Mouse (Mus musculus): ENCODE results near the gene Klhdc8a. TPM values are rescaled to one million over a fixed set of nuclear protein-coding genes. Genes with fewer than 3 reads are reported as not detected.
"Not testable (repeated sequence)": the region's sequence is repeated elsewhere in the genome, so short reads cannot be mapped to it uniquely, and the experiment has no call there.

The Klhdc8a gene
- polyA plus RNA-seq, 1 experiment from 2014 or later, result 0.06 TPM

- no peak overlapping the region for H3K9ac ChIP-seq
- H3K4me3 ChIP-seq, result no peak overlapping the region
- H3K27ac ChIP-seq, result no peak overlapping the region
- no peak for ATAC-seq
- H3K27me3 ChIP-seq (replicated peaks), result no peaks in the 10 kb centered on the region
- H3K9me3 ChIP-seq (replicated peaks), result no peaks in the 10 kb centered on the region
- no peak overlapping the region for H3K4me2 ChIP-seq
- WGBS (ENCODE audit: insufficient replicate concordance), result 37% methylated on average over 6 of the region's 6 CpGs
- H3K4me1 ChIP-seq, result peaks cover 59% of the 10 kb centered on the region
- H3K36me3 ChIP-seq, result no peaks in the 10 kb centered on the region
Observed at GRCm38 (mm10) chr1:132336921-132337320, 38.5 kb downstream of the Klhdc8a start.

DNA sequence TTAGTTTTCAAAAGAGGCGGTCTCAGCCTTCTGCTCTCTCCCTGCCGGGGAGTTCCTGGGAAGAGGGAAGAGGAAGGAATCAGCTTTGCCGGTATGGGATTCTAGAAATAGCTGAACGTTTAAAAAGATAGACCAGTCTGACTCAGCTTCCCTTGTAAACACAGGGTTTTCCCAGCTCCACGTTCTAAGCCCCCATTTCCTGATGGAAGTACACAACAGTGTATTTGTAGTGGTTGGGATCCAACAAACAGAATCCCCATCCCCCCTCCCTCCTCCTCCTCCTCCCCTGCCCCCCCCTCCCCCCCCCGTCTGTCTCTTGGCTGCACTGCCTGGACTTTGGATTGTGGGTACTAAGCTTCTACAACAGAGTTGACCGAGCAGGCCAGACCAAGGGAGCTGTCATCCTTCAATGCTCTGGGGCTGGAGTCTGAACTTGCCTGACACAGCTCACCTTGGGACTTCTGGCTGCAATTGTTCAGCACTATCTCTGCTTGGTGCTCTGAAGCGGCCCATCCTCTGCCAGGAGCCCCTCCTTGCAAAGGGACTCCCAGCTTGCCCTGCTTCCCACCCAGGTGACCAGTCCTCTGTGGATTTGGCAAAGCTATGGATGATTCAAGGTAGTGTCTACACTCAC, 39.7 kb downstream of the Klhdc8a start:
- no peak for ATAC-seq
- no peaks in the 10 kb centered on the region for H3K9me3 ChIP-seq (replicated peaks)

GRCm38 (mm10) chr1:132341731-132342501, 43.5 kb downstream of the Klhdc8a start:
- Histone ChIP-seq H3K27me3 (replicated peaks) (0 out of 2 replicates have a peak, but pooled peaks cover 5% of the 10 kb centered on the region), H3K9ac (no peak overlapping the region), H3K4me3 (no peak overlapping the region), H3K9me3 (replicated peaks) (no peaks in the 10 kb centered on the region), H3K4me2 (no peak overlapping the region), H3K4me1 (peaks cover 37% of the 10 kb centered on the region), H3K27ac (peak overlapping the region; percentile 37; the same call in 1 of the 2 replicates), H3K36me3 (no peaks in the 10 kb centered on the region)
- 9% methylated on average over 5 of the region's 5 CpGs for WGBS (ENCODE audit: insufficient replicate concordance)
- peak; percentile 53 for ATAC-seq

More for the DNA sequence above, 39.7 kb downstream of the Klhdc8a start:
- no peaks in the 10 kb centered on the region for H3K36me3 ChIP-seq
- H3K4me1 ChIP-seq, result peaks cover 67% of the 10 kb centered on the region
- no peak overlapping the region for H3K4me2 ChIP-seq
- H3K9ac ChIP-seq, result no peak overlapping the region
- H3K4me3 ChIP-seq, result no peak overlapping the region
- no peaks in the 10 kb centered on the region for H3K27me3 ChIP-seq (replicated peaks)
- no peak overlapping the region for H3K27ac ChIP-seq
- 24% methylated on average over 8 of the region's 8 CpGs for WGBS (ENCODE audit: insufficient replicate concordance)

DNA sequence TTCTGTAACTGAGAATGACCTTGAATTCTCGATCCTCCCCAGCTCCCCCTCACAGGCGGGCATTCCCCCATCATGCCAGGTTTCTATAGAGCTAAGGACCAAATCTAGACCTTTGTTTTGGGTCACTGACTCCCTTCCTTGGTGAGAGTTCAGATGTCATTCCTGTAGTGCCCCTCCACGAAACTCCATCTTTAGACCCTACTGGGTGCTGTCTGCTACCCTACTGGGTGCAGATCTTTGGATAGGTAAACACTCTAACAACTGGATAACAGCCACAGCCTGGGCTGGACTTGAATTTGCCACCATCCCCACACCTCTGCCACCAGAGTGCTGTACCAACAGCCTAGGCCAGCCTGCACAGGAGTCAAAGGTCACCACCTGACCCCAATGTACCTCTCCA, 44.1 kb downstream of the Klhdc8a start:
- Histone ChIP-seq H3K4me3 (no peak overlapping the region), H3K27ac (no peak overlapping the region), H3K9me3 (replicated peaks) (no peaks in the 10 kb centered on the region), H3K36me3 (no peaks in the 10 kb centered on the region), H3K4me2 (no peak overlapping the region), H3K27me3 (replicated peaks) (0 out of 2 replicates have a peak, but pooled peaks cover 7% of the 10 kb centered on the region), H3K9ac (no peak overlapping the region), H3K4me1 (peaks cover 33% of the 10 kb centered on the region)
- WGBS (ENCODE audit: insufficient replicate concordance), result 53% methylated on average over 3 of the region's 3 CpGs
- no peak for ATAC-seq

DNA sequence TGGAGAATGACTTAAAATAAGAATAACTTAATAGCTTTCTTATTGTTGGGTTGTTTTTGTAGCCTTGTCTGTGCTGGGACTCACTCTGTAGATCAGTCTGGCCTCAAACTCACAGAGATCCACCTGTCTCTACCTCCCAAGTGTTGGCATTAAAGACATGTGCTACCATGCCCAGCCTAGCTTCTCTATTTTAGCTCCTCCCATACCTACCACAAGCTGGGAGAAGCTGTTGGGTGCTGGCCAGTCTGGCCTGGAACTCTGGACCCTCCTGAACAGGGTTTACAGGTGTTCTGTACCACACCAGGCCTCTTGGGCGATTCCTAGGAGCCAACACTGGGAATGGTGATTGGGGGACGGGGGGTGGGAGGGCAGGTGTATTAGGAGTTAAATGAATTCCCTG, 44.8 kb downstream of the Klhdc8a start:
- Histone ChIP-seq H3K36me3 (no peaks in the 10 kb centered on the region), H3K4me3 (no peak overlapping the region), H3K27ac (no peak overlapping the region), H3K9ac (no peak overlapping the region), H3K9me3 (replicated peaks) (no peaks in the 10 kb centered on the region), H3K27me3 (replicated peaks) (0 out of 2 replicates have a peak, but pooled peaks cover 7% of the 10 kb centered on the region), H3K4me2 (no peak overlapping the region), H3K4me1 (peaks cover 26% of the 10 kb centered on the region)
- ATAC-seq, result no peak
- 68% methylated on average over 2 of the region's 2 CpGs for WGBS (ENCODE audit: insufficient replicate concordance)

DNA sequence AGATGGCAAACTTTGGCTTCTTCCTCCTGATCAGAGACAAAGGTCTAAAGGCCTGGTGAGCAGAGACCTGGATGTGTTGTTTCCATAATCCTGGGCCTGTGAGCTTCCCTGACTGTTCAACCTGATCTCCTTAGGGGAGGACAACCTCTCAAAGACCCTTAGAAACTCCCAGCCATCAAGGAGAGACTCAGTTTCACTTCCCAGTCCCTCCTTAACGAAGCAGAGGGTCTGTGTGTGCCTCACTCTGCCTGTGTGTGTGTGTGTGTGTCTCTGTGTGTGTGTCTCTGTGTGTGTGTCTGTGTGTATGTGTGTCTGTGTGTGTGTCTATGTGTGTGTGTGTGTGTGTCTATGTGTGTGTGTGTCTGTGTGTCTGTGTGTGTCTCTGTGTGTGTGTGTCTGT, 45.2 kb downstream of the Klhdc8a start:
- Histone ChIP-seq H3K4me1 (peaks cover 23% of the 10 kb centered on the region), H3K36me3 (no peaks in the 10 kb centered on the region), H3K4me2 (no peak overlapping the region), H3K27me3 (replicated peaks) (0 out of 2 replicates have a peak, but pooled peaks cover 7% of the 10 kb centered on the region), H3K4me3 (no peak overlapping the region), H3K9me3 (replicated peaks) (no peaks in the 10 kb centered on the region), H3K9ac (no peak overlapping the region), H3K27ac (no peak overlapping the region)
- ATAC-seq, result no peak
- 70% methylated on average over 1 of the region's 1 CpGs for WGBS (ENCODE audit: insufficient replicate concordance)

GRCm38 (mm10) chr1:132345514-132345913, 47.1 kb downstream of the Klhdc8a start:
- Histone ChIP-seq H3K4me3 (no peak overlapping the region), H3K9me3 (replicated peaks) (no peaks in the 10 kb centered on the region; the same call in 1 of the 2 replicates), H3K27me3 (replicated peaks) (0 out of 2 replicates have a peak, but pooled peaks cover 7% of the 10 kb centered on the region), H3K9ac (no peak overlapping the region), H3K4me2 (no peak overlapping the region), H3K4me1 (peaks cover 23% of the 10 kb centered on the region), H3K36me3 (no peaks in the 10 kb centered on the region), H3K27ac (no peak overlapping the region)
- WGBS (ENCODE audit: insufficient replicate concordance), result 73% methylated on average over 4 of the region's 4 CpGs
- ATAC-seq, result no peak

DNA sequence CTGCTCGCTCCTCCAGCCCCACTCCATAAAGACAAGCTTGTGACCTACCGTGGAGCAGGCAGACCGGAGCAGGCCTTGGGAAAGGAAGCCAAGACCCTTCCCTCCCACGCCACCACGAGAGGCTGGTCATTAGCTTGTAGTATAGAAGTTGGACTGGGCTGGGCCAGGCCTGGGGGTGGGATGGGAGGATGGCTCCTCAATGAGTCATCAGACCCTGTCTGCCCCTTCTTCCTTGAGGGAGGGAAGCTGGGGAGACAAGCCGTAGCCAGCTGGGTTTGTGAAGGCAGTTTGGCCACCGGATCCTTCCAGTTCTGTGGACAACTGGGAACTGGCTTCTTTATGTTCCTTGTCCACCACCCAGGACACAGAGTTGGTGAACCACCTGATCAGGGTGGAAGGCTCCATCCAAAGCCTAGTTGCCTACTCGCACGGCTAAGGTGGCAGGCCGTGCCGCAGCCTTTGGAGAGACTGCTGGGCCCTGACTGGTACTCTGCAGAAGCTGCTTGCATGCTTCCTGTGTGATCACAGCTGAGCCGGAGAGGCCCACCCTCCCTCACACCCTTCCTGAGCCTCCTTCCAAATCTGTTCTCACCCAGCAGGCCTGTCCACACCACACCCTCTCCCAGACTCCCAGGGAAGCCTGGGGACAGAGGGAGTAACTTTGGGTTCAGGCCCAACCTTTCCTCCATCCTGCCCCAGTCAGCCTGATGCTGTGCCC, 47.9 kb downstream of the Klhdc8a start:
- 63% methylated on average over 12 of the region's 12 CpGs for WGBS (ENCODE audit: insufficient replicate concordance)
- Histone ChIP-seq H3K27ac (peak overlapping the region; percentile 43; the same call in 1 of the 2 replicates), H3K4me3 (no peak overlapping the region)

GRCm38 (mm10) chr1:132346951-132347350, 48.5 kb downstream of the Klhdc8a start:
- Histone ChIP-seq H3K4me1 (peaks cover 16% of the 10 kb centered on the region), H3K27me3 (replicated peaks) (0 out of 2 replicates have a peak, but pooled peaks cover 7% of the 10 kb centered on the region), H3K4me2 (no peak overlapping the region), H3K27ac (peak overlapping the region; percentile 43; the same call in 1 of the 2 replicates), H3K4me3 (no peak overlapping the region), H3K36me3 (no peaks in the 10 kb centered on the region), H3K9ac (no peak overlapping the region), H3K9me3 (replicated peaks) (peaks cover 8% of the 10 kb centered on the region)
- ATAC-seq, result no peak

More for the DNA sequence above, 47.9 kb downstream of the Klhdc8a start:
- H3K36me3 ChIP-seq, result no peaks in the 10 kb centered on the region
- ATAC-seq, result no peak
- H3K4me2 ChIP-seq, result no peak overlapping the region
- no peak overlapping the region for H3K9ac ChIP-seq
- H3K27me3 ChIP-seq (replicated peaks), result 0 out of 2 replicates have a peak, but pooled peaks cover 7% of the 10 kb centered on the region
- H3K9me3 ChIP-seq (replicated peaks), result peaks cover 8% of the 10 kb centered on the region
- H3K4me1 ChIP-seq, result peaks cover 23% of the 10 kb centered on the region

DNA sequence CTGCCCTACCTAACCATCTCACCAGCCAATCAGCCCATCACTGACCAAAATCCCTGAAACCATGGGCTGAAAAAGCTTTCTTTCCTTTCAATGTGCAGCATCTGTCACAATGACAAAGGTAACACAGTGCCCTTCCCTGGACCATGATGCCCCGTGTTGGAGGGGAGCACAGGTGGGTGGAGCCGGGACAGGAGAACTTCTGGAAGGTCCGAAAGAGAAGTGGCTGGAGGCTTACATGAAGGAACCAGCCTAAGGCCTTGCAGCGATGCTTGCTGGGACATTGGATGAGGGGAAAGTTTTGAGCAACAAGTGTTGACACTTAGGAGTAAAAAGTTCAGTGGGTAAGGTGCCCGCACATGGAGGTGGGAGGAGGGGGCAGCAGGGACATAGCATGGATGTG, 50.0 kb downstream of the Klhdc8a start:
- H3K27me3 ChIP-seq (replicated peaks), result 0 out of 2 replicates have a peak, but pooled peaks cover 7% of the 10 kb centered on the region
- 76% methylated on average over 5 of the region's 5 CpGs for WGBS (ENCODE audit: insufficient replicate concordance)
- H3K9ac ChIP-seq, result no peak overlapping the region
- no peak overlapping the region for H3K4me3 ChIP-seq
- no peak for ATAC-seq
- peaks cover 4% of the 10 kb centered on the region for H3K36me3 ChIP-seq
- H3K27ac ChIP-seq, result no peak overlapping the region
- H3K9me3 ChIP-seq (replicated peaks), result peaks cover 8% of the 10 kb centered on the region
- no peak overlapping the region for H3K4me2 ChIP-seq
- H3K4me1 ChIP-seq, result peaks cover 10% of the 10 kb centered on the region

DNA sequence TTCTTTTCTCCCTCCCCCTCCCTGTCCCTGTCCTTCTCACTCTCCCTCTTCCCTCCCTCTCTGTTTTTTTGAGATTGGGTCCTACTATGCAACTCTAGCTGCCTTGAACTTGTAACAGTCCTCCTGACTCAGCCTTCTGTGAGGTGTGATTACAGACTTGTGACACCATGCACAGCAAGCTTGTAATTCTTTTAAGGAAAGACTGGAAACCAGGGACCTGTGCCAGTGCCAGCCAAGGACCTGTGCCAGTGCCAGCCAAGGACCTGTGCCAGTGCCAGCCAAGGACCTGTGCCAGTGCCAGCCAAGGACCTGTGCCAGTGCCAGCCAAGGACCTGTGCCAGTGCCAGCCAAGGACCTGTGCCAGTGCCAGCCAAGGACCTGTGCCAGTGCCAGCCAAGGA, 50.6 kb downstream of the Klhdc8a start:
- H3K4me2 ChIP-seq; H3K27me3 ChIP-seq (replicated peaks); H3K4me3 ChIP-seq; H3K36me3 ChIP-seq; H3K27ac ChIP-seq; ATAC-seq; H3K9ac ChIP-seq; H3K9me3 ChIP-seq (replicated peaks): not testable (repeated sequence)
- peaks cover 13% of the 10 kb centered on the region for H3K4me1 ChIP-seq

- peaks cover 14% of the 10 kb centered on the region for H3K36me3 ChIP-seq
- not testable (repeated sequence) for H3K27ac ChIP-seq; H3K4me3 ChIP-seq; ATAC-seq; H3K27me3 ChIP-seq (replicated peaks); H3K9me3 ChIP-seq (replicated peaks); H3K4me2 ChIP-seq; H3K9ac ChIP-seq
- peaks cover 18% of the 10 kb centered on the region for H3K4me1 ChIP-seq
- WGBS (ENCODE audit: insufficient replicate concordance), result 84% methylated on average over 3 of the region's 3 CpGs
Observed at GRCm38 (mm10) chr1:132349601-132350000, 51.2 kb downstream of the Klhdc8a start.
